Mouse (Mus musculus): ENCODE results near the gene Fam161b.

DNA sequence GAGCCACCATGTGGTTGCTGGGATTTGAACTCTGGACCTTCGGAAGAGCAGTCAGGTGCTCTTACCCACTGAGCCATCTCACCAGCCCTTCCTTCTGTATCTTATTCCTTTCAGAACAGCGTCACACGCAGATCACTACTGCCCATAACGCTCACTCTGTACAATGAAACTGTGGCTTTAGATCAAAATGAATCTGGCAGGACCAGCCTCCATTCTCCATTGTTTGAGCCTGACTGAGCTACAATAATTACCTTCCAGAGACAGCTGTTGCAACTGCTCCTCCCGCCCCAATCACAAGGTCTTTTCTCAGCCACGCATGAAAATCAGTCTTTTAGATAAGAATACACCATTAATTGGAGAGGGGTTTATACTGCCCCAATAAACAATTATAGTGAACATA is 42.9 kb upstream of the Fam161b start:
- TF ChIP-seq CTCF (IDR thresholded peaks at IDR 0.05; ENCODE audit: low read depth, low read length) (no peak), POLR2A (IDR thresholded peaks at IDR 0.05; ENCODE audit: borderline replicate concordance, low read depth, low read length) (no peak)

All from bone marrow macrophage, adult 2 months (primary cell).